Mouse (Mus musculus) CD4-positive, CD25-positive, alpha-beta regulatory T cell, adult 9 weeks (primary cell): ENCODE measurements around the gene Cyp4v3. TPM values are rescaled to one million over a fixed set of nuclear protein-coding genes. Genes with fewer than 3 reads are reported as not detected.

ENCODE experiments used
- polyA plus RNA-seq: library from polyadenylated mRNA; unstranded; fragments of 100-300 nt; shearing (Covaris generic); gene quantifications from one replicate; pipeline ENCODE4 v1.2.1, GENCODE M21; 2017

The Cyp4v3 gene
- 20.2 TPM for polyA plus RNA-seq

DNA sequence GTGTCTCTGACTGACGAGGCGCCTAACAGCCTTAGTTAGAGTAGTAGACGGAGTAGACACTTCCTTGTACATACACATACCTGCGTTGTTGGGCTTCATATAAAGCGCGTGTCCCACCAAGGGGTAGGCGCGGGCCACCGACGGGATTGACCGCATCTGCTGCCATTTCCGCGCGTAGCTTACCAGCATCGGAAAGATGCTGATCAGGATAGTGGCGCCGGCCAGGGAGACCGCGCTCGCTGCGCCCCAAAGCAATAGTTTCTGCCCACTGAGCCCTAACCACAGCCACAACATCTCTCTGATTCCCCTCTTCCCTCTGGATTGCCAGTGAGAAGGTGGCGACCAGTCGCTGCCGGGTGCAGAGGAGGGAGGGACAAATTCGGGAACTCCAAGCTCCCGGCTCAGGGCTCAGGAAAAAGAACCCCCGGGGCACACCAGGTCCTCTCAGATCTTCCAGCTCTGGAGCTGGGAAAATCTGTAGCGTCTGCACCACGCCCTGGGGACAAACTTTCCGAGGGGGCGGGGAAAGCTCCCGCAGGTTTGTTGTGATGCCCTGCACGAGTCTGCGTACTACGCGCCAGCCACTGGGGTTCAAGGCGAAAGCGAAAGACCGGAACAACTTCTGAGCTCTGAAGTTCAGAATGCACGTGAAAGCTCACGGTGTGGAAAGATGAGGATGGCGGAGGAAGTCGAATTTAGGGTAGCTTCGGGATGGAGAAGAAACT lies at the start of gene Cyp4v3:
Gene Cyp4v3, minus strand, starts transcription at position 532 of the 725 bp plus-strand sequence.

DNA sequence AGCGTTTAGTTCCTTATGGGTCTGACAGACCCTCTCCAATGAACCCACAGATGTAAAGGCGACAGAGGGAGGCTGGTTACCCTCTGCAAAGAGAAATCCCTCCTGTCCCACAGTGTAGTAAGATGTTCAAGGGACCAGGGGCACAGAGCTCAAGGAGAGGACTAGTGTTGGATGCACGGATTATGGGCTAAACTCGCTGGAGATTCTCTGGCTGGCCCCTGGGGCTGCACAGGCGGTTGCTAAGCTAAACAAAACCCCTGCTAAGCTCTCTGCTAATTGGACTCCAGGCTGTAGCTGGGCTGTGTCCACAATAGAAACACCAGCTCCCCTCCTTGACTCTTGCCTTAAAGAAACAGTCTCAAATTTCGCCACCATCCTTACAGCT lies 48.9 kb upstream of the Cyp4v3 start, which contains the start of gene Fam149a:
Gene Fam149a, minus strand, starts transcription at position 329 of the 385 bp plus-strand sequence.

DNA sequence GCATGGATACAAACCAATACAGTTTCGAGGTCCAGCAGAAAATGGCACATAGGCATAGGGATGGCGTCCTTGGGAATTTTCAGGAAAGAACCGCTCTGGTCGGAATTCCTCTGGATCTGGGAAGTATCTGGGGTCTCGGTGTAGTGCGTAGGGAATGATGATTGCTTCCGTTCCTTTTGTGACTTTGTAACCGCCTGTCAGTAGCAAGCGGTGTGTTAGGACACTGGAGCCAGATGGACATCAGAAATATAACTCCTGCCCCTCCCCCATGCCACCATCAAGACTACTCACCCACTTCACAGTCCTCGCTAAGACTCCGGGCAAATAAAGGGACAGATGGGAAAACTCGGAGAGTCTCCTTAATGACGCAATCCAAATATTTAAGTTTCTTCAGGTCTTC lies 24.6 kb downstream of the Cyp4v3 start, which contains the start of gene Gm45753:
Gene Gm45753, minus strand, starts transcription at position 101 of the 400 bp plus-strand sequence.

DNA sequence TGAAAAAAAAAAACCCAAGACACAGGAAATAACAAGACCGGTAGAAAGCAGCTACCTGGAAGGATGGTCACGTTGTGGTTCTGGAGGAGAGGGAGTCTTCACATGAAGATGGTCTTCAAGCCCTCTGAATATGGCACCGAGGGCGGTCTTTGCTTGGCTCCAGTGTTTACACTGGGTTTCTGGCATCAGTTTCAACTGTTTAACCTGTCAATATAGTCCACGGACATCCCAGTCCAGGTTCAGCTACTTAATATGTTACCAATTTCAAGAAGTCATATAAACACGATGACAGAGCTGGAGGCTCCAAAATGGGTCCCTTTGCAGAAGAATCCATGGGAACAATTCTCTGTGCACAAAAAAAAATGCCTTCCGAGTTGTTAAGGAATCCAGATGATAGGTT lies 38.3 kb downstream of the Cyp4v3 start, which contains the start of gene Klkb1:
Gene Klkb1, minus strand, starts transcription at position 173 of the 400 bp plus-strand sequence.

DNA sequence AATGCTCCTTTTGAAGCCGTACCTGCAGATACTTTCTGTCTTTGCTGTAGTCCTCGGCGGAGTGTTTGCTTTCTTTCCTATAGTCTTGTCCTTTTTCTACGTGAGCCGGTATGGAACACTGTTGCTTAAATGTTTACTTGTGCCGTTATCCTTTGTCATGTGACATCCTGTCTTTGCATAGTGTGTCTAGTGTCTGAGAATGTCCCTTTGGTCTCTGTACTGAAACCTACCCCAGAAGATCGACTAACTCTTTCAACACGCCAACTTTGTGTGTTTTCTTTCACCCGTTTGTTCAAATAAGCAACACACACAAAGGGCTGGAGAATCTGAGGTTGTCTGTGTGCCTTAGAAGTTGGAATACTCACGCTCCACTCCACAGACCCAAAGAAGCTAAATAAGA lies 71.1 kb downstream of the Cyp4v3 start, which contains the start of gene F11:
Gene F11, minus strand, starts transcription at position 112 of the 400 bp plus-strand sequence.

Other genes starting within 250 kb of the Cyp4v3 start
- not detected for gene F11, start 71.2 kb downstream of the Cyp4v3 start, polyA plus RNA-seq
- 0.12 TPM for gene Klkb1, start 38.4 kb downstream of the Cyp4v3 start, polyA plus RNA-seq
- gene Gm45753, start 24.8 kb downstream of the Cyp4v3 start, polyA plus RNA-seq: not detected
- gene Fam149a, start 49.1 kb upstream of the Cyp4v3 start, polyA plus RNA-seq: not detected
- 0.32 TPM for gene Tlr3, start 77.9 kb upstream of the Cyp4v3 start, polyA plus RNA-seq
- 0.22 TPM for gene Sorbs2, start 174.6 kb upstream of the Cyp4v3 start, polyA plus RNA-seq